Mouse (Mus musculus): ENCODE measurements at regions not wholly inside any gene's neighbourhood (a gene's known extent, or its start where the extent isn't known, plus 50 kb on each side); places are given as distances from the start of the nearest gene placed in this dataset.

DNA sequence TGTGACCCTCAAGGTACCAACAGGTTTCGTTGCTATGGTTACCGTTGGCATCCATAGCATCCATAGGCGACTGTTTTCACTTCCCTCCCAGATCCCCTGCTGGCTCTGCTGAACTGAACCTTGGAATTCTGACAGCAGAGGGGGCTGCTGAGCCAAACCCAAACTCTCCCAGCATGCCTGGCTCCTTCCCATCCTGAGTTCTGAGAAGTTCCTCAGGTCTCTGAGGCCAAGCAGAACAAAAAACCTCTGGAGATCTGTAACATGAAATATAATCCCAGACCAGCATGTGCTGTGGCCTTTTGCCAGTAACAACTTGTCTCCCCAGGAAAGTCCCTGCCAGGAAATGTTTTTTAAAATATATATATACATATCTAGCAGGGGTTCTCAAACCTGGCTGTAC, 56.1 kb upstream of the Clint1 start:
- ATAC-seq (ENCODE audit: low FRiP score, low read depth) (peak; percentile 52; the same call in 1 of the 2 replicates), DNase-seq (ENCODE audit: low spot score) (peak; percentile 81)
- no peaks in the 10 kb centered on the region for H3K9me3 ChIP-seq (ENCODE audit: control insufficient read depth, low read length)
- peaks cover 15% of the 10 kb centered on the region for H3K4me1 ChIP-seq (ENCODE audit: control insufficient read depth, insufficient read depth, low read length)
- H3K27me3 ChIP-seq (ENCODE audit: control insufficient read depth, insufficient read depth, low read length), result no peaks in the 10 kb centered on the region
- H3K27ac ChIP-seq (replicated peaks; ENCODE audit: low read depth, low read length), result no peak overlapping the region
- H3K36me3 ChIP-seq (ENCODE audit: control insufficient read depth, insufficient read depth, low read length), result no peaks in the 10 kb centered on the region
- H3K4me3 ChIP-seq (replicated peaks; ENCODE audit: low read length), result no peak overlapping the region
- H3K4me2 ChIP-seq (replicated peaks; ENCODE audit: low read depth, low read length, severe bottlenecking), result no peak overlapping the region
- H3K9ac ChIP-seq (ENCODE audit: low read depth, low read length, severe bottlenecking), result no peak overlapping the region
- TF ChIP-seq POLR2A (IDR thresholded peaks at IDR 0.05; ENCODE audit: borderline replicate concordance, extremely low read depth, insufficient read depth, insufficient read length), result no peak
- 17% methylated on average over 3 of the region's 3 CpGs for WGBS

DNA sequence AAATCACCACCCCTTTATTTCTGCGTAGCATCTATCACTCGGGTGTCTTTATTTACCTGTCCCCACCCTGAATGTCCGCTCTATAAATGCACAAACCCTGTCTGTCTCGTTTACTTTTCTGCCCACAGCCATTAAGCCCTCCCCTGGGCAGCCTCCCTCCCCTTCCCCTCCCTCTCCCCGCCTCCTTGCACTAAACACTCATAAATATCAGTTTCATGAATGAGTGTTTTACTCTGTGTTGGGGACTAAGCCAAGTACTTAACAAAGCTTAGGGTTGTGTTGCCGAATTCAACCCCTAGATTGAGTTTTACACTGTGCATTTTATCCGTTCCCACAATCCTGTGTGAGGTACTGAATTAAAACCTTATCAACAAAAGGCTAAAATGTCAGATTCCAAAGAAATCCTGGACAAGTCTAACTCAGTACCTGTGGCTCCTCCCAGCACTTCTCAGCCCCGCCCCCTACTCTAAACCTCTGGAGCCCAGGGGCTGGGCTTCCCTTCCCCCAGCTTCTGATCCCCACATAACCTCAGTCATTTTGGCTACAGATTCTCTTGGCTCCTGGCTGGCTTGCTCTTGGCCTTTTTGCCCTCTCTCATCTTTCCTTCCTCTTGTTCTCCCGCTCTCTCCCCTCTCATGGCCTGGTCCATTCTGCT, 52.0 kb upstream of the Clint1 start:
- DNase-seq (ENCODE audit: low spot score), result peak; percentile 45
- WGBS, result 15% methylated on average over 9 of the region's 9 CpGs
- ATAC-seq (ENCODE audit: low FRiP score, low read depth), result peak; percentile 75

More for the DNA sequence above, 52.0 kb upstream of the Clint1 start:
- H3K4me3 ChIP-seq (replicated peaks; ENCODE audit: low read length), result no peak overlapping the region
- H3K4me2 ChIP-seq (replicated peaks; ENCODE audit: low read depth, low read length, severe bottlenecking), result no peak overlapping the region; the same call in 1 of the 2 replicates
- no peak overlapping the region for H3K9ac ChIP-seq (ENCODE audit: low read depth, low read length, severe bottlenecking)
- TF ChIP-seq POLR2A (IDR thresholded peaks at IDR 0.05; ENCODE audit: borderline replicate concordance, extremely low read depth, insufficient read depth, insufficient read length), result no peak
- no peak overlapping the region for H3K27ac ChIP-seq (replicated peaks; ENCODE audit: low read depth, low read length)
- H3K27me3 ChIP-seq (ENCODE audit: control insufficient read depth, insufficient read depth, low read length), result no peaks in the 10 kb centered on the region
- H3K9me3 ChIP-seq (ENCODE audit: control insufficient read depth, low read length), result no peaks in the 10 kb centered on the region
- H3K36me3 ChIP-seq (ENCODE audit: control insufficient read depth, insufficient read depth, low read length), result no peaks in the 10 kb centered on the region
- H3K4me1 ChIP-seq (ENCODE audit: control insufficient read depth, insufficient read depth, low read length), result peaks cover 15% of the 10 kb centered on the region

Measured in limb, embryonic 14.5 days (tissue).